Mouse (Mus musculus) megakaryocyte, embryonic 14.5 days (primary cell): ENCODE data around the gene Fnbp1.

Experiments
- FLI1 ChIP-seq: IDR thresholded peaks from 2 replicates; pipeline ENCODE4 v1.6.1; 2012; ENCODE audit warnings: low read length, inconsistent platforms, mixed read lengths
- GATA1 ChIP-seq: IDR thresholded peaks from 3 replicates; pipeline ENCODE4 v1.6.1; 2012; ENCODE audit warnings: mixed read lengths, low read length, inconsistent platforms, borderline replicate concordance

DNA sequence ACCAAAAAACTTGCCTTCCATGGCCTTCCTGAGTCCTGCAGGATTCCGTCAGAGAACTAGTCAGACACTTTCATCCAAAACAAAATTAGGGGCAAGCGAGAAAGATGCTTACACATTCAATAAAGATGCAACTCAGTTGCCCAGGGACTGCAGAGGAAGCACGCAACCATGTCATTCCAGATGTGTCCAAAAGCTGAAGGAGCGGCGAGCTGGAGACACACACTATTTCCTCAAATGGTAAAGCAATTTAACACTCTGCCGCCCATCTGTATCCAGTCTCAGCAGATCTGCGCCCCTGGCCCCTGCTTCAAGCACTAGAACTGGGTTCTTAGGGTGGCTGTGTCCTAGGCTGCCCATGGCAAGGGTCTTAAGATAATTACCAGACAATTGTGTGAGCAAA is 66.0 kb downstream of the Fnbp1 start:
- TF ChIP-seq GATA1 (no peak), FLI1 (no peak)
